Mouse (Mus musculus): ENCODE results near the gene Mvb12a.
"Not testable (repeated sequence)": the region's sequence is repeated elsewhere in the genome, so short reads cannot be mapped to it uniquely, and the experiment has no call there.

Mvb12a gene

DNA sequence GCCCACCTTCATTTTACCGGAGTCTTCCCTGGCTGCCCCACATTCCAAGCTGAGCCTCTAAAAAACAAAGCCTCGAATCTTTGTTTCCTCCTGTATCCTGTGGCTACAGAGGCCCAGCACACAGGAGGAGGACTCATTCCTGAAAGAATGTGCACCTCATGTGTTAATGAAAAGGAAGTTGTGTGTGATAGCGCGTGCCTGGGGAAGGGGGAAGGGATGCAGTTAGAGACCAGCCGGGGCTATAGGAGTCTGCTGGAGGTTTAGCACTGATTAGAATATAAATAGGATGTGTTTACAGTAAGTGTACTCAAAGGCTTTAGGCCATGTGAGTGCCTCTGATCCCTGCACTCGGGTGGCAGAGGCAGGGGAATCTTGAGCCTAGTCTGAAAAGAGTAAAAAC is 16.4 kb upstream of the Mvb12a start:
- no peak for DNase-seq (ENCODE audit: low read depth, low spot score)

DNA sequence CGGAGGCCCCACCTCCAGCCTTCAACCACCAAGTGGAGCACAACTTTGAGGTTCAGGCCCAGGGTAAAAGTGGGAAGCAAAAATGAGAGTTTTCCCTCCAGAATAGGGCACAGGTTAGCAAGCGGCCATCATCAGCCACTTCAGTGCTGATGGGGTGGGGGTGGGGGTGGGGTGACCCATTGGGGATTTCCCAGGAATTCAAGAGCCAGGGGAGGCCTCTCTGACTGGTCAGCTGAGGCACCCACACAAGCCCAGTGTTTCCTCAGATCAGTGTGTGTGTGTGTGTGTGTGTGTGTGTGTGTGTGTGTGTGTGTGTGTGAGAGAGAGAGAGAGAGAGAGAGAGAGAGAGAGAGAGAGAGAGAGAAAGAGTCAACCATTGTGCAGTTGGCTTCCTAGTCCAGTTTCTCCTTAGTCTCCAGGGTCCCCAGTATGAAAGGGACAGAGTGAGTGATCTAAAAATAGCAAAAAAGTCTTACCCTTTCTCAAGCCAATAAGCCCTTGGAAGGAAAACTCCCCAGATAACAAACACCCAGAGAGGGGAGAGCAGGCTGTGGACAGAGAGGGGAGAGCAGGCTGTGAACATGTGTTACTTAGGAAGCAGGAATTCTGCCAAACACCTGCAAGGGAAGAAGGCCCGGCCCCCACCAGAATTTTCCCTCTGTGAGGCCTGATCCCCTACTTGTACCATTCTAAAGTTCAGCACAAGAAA is 15.4 kb upstream of the Mvb12a start:
- no peak for DNase-seq (ENCODE audit: low read depth, low spot score)

DNA sequence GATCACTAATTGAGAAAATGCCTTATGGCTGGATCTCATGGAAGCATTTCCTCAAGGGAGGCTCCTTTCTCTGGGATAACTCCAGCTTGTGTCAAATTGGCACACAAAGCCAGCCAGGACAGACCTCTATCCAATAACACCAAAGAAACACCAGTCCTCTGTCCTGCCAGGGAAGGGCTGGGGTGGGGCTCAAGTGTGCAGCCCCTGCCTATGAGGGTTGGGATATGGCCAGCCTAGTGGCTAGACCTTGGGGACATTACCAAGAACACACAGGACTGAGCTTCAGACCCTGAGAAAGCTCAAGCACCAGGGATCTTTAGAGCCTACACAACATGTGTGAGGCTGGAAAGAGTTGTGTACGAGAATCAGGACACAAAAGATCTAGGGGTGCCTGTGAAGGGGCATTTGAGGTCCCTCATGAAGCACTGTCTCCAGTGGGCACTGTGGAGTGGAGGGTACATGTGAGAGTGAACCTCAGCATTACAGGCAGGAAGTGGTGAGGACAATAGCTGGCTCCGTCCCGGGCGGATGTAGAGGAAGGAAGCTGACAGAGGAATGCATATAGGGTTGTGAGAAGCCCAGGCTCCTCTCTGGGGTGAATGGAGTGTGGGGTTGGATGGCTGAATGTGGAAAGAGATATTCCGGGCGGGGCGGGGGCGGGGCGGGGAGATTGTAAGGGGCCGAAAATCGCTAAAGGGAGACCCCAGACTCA is 14.2 kb upstream of the Mvb12a start:
- DNase-seq (ENCODE audit: low read depth, low spot score), result no peak

DNA sequence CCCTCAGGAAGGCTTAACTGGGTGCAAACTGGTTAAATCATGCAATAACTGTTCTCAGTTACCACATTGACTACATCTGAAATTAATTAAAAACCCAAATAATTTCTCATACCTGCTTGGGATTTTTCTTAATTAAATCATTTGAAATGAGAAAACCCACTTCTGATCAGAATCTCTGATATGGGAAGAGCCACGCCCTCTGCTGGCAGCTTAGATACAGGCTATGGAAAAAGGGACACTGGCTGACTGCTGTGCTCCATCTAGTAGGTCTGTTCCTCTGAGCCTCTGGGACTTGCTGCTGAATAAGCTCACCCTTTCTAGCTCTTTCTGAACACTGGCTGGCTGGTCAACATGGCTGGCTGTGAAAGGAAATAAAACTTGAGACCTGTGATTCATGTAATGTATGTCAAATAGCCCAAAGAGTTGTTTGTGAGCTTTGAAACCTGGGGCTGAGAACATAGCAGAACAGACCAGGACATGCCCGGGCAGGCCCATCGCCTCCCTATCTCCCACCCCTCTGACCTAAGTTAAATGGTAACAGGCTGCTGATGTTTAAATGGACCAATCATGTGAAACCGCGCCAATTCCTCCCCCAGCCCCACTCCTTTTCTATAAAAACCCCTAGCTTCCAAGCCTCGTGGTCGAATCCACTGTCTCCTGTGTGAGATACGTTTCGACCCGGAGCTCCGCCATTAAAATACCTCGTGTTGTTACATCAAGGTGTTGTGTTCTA is 11.8 kb upstream of the Mvb12a start:
- DNase-seq (ENCODE audit: low read depth, low spot score), result not testable (repeated sequence)

DNA sequence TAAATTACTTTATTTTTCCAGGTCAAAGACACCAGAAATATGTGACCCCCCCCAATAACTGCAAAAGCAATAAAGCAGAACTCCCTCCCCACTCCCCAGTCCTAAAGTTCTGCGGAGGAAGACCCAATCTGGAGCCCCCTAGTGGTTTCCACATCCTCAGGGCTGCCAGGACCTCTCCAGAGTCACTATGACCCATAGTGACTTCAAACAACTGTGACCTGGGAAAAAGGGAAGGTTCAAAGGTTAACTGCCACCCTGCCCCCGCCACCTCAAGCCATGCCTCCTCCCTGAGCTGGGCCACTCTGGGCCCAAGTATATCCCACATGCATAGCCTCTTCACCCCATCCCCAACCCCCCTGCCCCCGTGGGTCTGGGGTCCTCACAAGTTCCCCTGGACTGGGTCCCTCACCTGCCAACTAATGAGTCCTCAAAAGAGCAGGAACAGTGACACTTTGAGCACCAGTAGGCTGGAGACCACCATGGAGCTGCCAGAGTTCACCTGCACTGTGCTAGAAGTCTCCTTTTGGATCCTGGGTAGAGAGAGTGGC is 8.4 kb upstream of the Mvb12a start:
- DNase-seq (ENCODE audit: low read depth, low spot score), result no peak

DNA sequence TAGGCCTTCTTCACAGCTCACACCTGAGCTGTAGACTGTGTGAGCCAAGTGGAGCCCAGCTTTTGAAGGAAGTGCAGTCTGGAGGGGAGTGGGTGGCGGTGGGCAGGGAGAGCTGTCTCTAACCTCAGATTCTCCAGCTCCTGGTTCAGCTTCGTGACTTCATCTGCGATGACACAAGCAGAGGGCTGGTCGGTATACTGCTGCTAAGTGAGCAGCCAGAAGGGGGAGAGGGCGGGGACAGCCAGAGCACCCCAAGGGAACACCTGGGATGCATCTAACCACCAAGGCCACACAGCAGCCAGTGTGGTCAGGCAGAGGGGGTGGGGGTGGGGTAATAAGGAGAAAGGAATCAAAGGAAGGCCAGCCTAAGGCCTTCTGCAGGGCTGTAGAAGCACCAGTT is 7.1 kb upstream of the Mvb12a start:
- no peak for DNase-seq (ENCODE audit: low read depth, low spot score)

DNA sequence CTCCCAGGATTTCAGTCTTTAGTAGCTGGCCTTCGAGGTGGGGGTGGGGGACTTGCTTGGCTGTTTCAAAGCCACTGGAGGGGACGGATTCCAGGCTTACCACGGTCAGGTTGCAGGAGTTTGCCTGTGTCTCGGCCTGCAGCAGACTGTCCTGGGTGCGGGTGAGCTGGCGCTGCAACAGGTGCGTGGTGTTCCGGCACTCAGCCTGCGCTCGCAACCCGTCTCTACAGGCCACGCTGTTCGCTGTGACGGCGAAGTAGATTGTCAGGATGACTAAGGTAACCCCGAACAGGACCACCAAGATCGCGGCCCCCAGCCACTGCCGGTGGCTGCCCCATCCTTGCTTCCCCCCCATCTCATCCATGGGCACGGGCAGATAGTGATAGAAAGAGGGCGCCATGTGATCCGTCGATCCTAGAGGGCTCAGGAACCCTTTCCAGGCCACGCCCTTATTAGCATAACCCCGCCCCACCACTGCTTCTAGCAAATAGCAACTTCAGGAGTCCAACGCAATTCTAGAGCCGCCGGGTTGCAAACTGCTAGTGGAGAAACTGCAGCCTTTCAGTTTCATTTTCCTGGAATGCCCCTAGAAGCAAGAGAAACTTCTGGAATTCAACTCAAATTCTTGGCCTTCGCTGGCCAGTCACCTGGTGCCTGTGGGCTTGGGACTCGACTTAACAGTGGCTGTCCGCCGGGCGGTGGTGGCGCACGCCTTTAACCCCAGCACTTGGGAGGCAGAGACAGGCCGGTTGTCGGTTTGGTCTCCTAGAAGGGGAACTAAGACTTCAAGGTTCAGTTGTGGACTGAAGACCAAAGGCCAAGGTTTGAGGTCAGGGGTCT is 5.5 kb upstream of the Mvb12a start, which contains the start of gene Bst2:
Gene Bst2 (minus strand): TSS at position 429 of the 840 bp plus-strand sequence.
- DNase-seq (ENCODE audit: low read depth, low spot score), result no peak

DNA sequence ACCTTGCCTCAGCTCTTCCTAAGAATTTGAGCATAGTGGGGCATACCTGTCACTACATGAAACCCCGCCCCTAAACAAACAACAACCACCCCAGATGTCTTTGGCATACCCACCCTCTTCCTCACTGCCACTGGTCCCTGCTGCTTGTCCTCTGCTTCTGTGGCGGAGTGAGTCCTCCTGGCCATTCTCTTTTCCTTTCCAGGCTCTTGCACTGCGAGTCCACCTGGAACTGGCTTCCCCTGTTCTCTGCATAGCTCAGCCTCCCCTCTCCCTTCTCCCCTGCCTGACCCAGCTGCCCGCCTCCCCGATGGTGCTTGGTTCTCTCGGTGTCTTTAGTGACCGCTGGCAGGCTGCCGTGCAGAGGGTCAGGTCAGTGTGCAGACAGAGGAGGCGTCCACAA is 1.0 kb downstream of the Mvb12a start:
- no peak for DNase-seq (ENCODE audit: low read depth, low spot score)

DNA sequence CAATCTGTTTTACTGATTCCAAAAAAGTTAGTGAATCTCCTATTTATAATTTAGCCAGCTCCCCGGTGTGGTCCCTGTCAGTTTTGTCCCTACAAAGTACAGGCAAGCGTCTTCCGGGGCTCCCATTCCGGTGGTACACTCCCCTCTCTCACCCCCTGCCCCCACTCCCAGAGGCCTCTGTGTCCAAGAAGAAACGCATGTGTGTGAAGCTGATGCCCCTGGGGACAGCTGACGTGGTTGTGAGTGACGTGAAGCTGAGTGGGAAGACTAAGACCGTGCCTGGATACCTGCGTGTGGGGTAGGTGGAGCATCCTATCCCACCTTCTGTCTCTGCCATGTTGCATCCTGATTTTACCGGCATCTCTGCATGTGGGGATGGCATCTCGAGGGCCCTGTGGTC is 2.3 kb downstream of the Mvb12a start:
- DNase-seq (ENCODE audit: low read depth, low spot score), result no peak

DNA sequence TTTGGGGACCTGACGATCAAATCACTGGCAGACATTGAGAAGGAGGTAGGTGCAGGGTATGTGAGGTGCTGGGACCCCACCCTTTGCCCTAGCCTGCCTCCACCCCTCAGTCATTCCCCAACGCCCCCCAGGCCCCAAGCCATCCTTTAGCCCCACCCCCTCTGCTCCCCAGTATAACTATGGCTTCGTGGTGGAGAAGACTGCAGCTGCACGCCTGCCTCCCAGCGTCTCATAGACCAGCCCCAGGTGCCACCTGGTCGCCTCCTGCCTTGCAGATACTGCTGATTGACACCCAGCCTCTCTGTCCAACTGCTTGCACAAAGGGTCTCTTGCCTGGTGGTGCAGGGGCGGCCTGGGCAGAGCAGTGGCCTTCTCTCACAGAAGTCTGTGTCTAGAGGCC is 4.9 kb downstream of the Mvb12a start:
- DNase-seq (ENCODE audit: low read depth, low spot score), result no peak

DNA sequence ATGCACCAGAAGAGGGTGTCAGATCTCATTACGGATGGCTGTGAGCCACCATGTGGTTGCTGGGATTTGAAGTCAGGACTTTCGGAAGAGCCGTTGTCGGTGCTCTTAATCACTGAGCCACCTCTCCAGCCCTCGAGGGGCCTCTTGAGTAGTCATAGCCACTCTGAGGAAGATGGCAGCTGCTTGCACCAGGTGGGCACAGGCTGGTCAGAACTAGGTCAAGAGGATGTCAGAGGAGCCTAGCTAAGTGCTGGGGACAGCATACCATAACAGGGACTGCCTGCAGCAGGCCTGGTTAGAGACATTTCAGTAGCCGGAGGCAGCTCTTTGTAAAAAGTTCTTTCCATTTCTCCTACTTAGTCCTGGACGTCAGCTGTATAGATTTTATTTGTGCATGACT is 8.0 kb downstream of the Mvb12a start:
- no peak for DNase-seq (ENCODE audit: low read depth, low spot score)

DNA sequence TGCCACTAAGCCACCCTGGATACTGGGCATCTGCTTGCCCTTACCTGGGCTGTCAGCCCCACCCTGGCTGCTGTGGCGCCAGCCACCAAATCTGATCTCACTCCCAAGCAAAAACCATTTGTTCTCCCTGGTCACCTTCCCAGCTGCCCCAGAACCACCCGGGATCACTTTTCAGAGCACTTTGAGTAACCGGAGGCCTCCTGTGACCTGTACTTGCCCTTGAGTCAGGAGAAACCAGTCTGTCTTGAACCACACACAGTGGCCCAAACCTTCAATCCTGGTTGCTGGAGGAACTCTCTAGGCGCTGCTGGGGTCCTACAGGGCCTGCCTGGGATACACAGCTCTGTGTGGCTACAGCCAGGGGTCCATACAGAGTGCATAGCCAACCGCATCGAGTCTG is 10.0 kb downstream of the Mvb12a start:
- no peak for DNase-seq (ENCODE audit: low read depth, low spot score)

DNA sequence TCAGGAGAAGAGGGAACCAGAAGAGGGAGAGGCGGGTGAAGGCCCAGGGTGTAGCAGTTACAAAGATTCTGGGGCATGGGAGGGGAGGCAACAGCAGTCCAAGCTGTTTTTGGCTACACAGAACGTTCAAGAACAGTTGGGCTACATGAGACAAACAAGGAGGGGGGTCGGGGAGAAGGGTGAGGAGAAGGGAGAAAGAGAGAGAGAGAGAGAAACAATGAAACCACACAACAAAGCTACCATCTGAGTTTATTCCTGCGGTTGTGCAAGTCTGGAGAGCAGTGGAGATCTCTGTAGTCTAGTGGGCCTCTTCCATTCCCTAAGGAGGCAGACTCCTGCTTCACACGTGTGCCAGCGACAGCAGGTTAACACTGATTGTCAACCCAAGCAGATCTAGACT is 11.3 kb downstream of the Mvb12a start:
- DNase-seq (ENCODE audit: low read depth, low spot score), result no peak

DNA sequence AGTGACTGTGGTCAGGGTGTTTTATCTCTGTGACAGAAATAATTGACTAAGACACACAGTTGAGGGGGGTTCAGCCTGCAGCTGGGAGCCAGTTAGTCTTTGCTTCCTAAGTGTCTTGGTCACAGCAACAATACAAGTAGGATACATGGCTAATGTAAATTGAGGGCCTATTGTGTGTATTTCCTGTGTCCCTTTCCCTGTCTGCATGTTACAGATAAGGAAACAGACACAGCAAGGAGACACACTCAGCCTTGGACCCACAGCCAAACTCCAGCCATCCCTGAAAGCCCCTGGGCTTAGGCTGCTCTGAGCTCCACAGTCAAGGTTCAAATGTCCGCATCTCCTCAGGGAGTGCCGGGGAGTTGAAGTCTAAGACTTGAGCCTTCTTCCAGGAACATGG is 11.9 kb downstream of the Mvb12a start:
- DNase-seq (ENCODE audit: low read depth, low spot score), result no peak

DNA sequence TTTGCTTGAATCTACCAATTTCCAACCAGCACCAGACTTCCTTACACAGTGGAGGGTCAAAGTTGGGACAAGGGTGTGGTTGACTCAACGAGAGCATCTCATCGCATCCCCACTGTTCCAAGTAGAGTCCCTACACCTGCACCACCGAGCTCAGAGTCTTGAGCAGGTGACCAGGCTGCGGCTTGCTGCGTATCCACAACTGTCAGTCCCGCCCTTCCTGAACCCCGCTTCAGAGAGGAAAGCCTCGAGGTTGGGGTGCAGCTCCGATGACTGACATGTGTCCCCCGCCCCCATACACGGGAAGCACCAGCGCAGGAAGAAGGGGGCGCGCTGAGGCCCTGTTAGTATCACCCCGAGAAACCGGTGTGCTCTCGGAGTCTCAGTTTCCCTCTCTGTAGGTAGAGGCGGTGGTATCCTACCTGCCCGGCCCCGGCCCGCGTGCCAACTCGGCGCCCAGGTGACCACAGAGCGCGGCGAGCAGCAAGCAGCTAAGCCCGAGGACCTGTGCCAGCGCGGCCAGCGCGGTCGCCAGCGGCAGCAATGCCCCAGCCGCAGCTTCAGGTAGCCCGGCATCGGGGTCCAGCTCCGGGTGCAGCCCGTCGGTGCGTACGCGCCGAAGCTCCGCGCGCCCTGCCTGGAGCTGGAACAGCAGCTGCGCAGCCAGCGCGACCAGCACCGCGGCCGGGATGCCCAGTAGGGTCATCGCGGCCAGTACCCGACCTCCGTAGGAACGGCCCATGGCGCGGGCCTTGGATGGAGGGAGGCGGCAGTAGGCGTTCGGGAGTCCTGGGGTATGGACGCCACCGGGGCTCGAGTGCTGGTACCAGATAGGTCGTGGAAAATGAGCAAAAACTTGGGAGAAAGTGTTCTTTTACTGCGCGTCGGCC is 15.6 kb downstream of the Mvb12a start, which contains the start of gene Tmem221:
Gene Tmem221 (minus strand): TSS at position 801 of the 887 bp plus-strand sequence.
- DNase-seq (ENCODE audit: low read depth, low spot score), result no peak

DNA sequence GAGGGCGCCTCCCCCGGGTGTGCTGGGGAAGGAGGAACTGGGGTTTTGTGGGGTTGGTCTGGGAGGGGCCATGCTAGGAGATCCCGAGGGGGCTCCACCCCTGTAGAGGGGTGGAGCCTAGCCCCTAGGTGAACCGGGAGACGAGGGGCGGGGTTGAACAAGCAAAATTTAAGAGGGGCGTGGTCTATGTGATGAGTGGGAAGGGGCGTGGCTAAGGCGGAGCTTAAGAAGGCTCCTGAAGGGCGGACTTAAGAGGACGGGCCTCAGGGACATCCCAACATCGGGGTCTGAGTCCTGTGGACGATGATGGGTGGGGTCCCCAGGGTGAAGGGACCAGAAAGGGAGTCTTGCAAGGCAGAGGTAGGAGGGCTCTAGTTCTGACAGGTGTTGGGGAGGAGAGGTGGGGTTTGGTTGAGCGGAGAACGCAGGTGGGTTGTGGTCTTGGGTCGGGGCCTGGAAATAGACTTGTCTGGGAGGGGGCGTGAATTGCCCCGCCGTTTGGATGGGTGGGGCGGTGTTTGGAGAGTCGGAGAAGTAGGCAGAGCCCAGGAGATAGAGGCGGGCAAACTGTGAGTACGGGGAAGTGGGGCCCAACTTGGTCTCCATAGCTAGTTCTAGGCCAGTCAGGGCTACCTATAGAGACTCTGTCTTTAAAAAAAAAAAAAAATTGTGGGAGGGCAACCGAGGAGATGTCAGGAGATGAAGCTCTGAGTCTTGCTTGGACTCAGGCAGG is 16.4 kb downstream of the Mvb12a start:
- DNase-seq (ENCODE audit: low read depth, low spot score), result no peak

DNA sequence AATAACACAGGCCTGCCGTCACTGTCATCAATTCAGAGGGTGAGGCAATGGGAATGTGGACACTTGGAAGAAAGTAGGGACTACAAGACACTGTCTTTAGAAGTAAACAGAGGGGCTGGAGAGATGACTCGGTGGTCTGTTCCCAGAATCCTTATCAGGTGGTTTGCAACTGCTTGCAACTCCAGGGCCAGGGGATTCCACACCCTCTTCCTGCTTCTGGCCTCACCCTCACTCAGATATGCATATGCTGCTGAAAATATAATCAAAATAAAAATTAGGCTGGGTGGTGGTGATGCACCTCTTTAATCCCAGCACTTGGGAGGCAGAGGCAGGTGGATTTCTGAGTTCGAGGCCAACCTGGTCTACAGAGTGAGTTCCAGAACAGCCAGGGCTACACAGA is 17.3 kb downstream of the Mvb12a start:
- DNase-seq (ENCODE audit: low read depth, low spot score), result no peak

DNA sequence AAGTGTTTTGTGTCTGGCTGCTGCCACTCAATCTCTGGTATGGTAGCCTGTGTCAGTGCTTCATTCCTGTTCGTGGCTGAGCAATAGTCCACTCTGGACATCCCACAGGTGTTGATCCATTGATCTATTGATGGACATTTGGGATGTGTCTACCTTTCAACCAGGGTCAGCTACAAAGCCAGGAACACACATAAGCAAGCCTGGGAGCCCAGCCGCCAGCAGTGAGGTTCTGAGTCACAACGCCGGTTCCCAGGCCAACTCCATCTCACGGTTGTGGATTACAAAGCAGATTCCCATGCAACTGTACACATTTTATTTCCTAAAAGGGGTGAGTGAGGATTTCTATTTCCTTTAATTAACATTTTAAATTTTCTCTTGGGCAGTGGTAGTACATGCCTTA is 18.0 kb downstream of the Mvb12a start:
- no peak for DNase-seq (ENCODE audit: low read depth, low spot score)

DNA sequence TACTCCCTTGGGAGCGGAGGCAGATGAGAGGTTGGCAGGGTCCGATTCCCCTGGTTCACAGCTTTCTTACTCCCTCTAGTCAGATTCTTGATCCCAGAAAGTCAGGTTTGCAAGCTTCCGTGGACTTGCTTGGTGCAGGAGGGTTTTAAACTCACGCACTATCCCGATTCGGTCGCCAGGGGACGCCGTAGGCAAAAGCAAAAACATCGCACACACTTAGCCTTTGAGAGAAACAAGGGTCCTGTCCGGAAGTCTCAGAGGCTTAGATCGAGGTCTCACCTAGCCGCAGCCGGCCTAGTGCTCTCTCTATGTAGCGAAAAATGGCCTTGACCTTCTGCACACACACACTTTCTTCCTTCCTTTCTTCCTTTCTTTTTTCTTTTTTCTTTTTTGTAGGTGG is 18.7 kb downstream of the Mvb12a start:
- no peak for DNase-seq (ENCODE audit: low read depth, low spot score)

DNA sequence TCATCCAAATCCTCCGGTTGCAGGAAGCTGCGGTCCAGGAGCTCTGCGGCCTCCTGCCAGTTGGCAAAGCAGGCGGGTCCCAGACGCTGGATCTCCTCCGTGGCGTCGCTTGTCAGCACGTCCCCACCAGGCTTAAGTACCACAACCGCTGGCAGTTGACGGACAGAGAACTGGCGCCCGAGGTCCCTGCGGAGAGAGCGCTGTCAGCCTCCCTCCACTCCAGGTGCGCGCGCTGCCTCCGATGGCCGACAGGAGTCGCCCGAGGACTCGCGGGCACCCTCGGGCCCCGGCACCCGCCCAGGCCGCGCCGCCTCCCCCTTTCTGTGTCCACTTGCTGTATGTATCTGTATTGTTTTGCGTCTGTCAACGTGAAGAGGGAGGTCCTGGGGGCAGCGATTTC is 20.0 kb downstream of the Mvb12a start:
- DNase-seq (ENCODE audit: low read depth, low spot score), result no peak
